Mouse (Mus musculus) liver, embryonic 15.5 days (tissue): ENCODE data around the gene Sez6l. TPM values are rescaled to one million over a fixed set of nuclear protein-coding genes. Genes with fewer than 3 reads are reported as not detected.

Source experiments
- ATAC-seq: fragments of 200-750 bp; cut with Nextera tagmentation; 2 replicates; pipeline ENCODE4 v1.8.0; 2017; ENCODE audit warnings: moderate number of reproducible peaks, mild to moderate bottlenecking, moderate library complexity; ENCODE audit not compliant: insufficient read depth
- H3K27ac ChIP-seq: fragments of 300-500 bp; sonication (generic); replicated peaks from 2 replicates; pipeline ENCODE4 v1.5.1; 2015; ENCODE audit warnings: mild to moderate bottlenecking, inconsistent platforms
- H3K27me3 ChIP-seq: fragments of 300-500 bp; sonication (generic); 2 replicates; pipeline ENCODE4 v1.6.1; 2015; ENCODE audit warnings: mild to moderate bottlenecking, inconsistent platforms
- H3K36me3 ChIP-seq: fragments of 300-500 bp; sonication (generic); replicated peaks from 2 replicates; pipeline ENCODE4 v1.6.1; 2015; ENCODE audit warnings: moderate library complexity, mild to moderate bottlenecking, inconsistent platforms
- H3K4me1 ChIP-seq: fragments of 300-500 bp; sonication (generic); replicated peaks from 2 replicates; pipeline ENCODE4 v1.6.1; 2015; ENCODE audit warnings: inconsistent platforms
- H3K4me2 ChIP-seq: fragments of 300-500 bp; sonication (generic); 2 replicates; pipeline ENCODE4 v1.6.1; 2015; ENCODE audit warnings: moderate library complexity, mild to moderate bottlenecking, inconsistent platforms
- H3K4me3 ChIP-seq: fragments of 300-500 bp; sonication (generic); replicated peaks from 2 replicates; pipeline ENCODE4 v1.5.1; 2015; ENCODE audit warnings: mild to moderate bottlenecking, inconsistent platforms
- H3K9ac ChIP-seq: fragments of 300-500 bp; sonication (generic); 2 replicates; pipeline ENCODE4 v1.6.1; 2015; ENCODE audit warnings: moderate library complexity, mild to moderate bottlenecking, inconsistent platforms
- H3K9me3 ChIP-seq: fragments of 300-500 bp; sonication (generic); replicated peaks from 2 replicates; pipeline ENCODE4 v1.6.1; 2016; ENCODE audit warnings: inconsistent platforms
- WGBS: fragments of 180-500 bp; shearing (Covaris S2); methylation state at CpG from one replicate; pipeline ENCODE4 v1.1.7; 2015; ENCODE audit warnings: mixed read lengths; ENCODE audit not compliant: insufficient replicate concordance; 5-methylcytosine and 5-hydroxymethylcytosine counted together
- polyA plus RNA-seq: library from polyadenylated mRNA; unstranded; fragments of >200 nt; fragmentation: Nextera tagmentation; extraction: Ambion mirVana; gene quantifications from 2 replicates; pipeline ENCODE4 v1.2.1, GENCODE M21; 2015

The Sez6l gene
- polyA plus RNA-seq, 1 experiment from 2014 or later = 0.07 TPM

- Histone ChIP-seq H3K27me3 (0 out of 2 replicates have a peak, but pooled peaks cover 14% of the 10 kb centered on the region), H3K27ac (no peak overlapping the region), H3K36me3 (no peaks in the 10 kb centered on the region), H3K4me3 (no peak overlapping the region), H3K4me2 (no peak overlapping the region), H3K4me1 (no peaks in the 10 kb centered on the region), H3K9ac (no peak overlapping the region), H3K9me3 (no peaks in the 10 kb centered on the region)
- ATAC-seq = no peak
- 63% methylated on average over 3 of the region's 3 CpGs for WGBS
Observed at GRCm38 (mm10) chr5:112516527-112516926, 60.5 kb downstream of the Sez6l start.

- no peaks in the 10 kb centered on the region for H3K36me3 ChIP-seq
- no peaks in the 10 kb centered on the region for H3K9me3 ChIP-seq
- 70% methylated on average over 8 of the region's 8 CpGs for WGBS
- no peak overlapping the region for H3K27ac ChIP-seq
- no peak overlapping the region for H3K4me3 ChIP-seq
- no peak for ATAC-seq
- H3K4me2 ChIP-seq = no peak overlapping the region
- no peaks in the 10 kb centered on the region for H3K4me1 ChIP-seq
- H3K27me3 ChIP-seq = no peaks in the 10 kb centered on the region
- H3K9ac ChIP-seq = no peak overlapping the region
Observed at GRCm38 (mm10) chr5:112510351-112510750, 66.6 kb downstream of the Sez6l start.

GRCm38 (mm10) chr5:112509916-112510315 is 67.1 kb downstream of the Sez6l start:
- Histone ChIP-seq H3K9ac (no peak overlapping the region), H3K4me1 (no peaks in the 10 kb centered on the region), H3K4me2 (no peak overlapping the region), H3K36me3 (no peaks in the 10 kb centered on the region), H3K27ac (no peak overlapping the region), H3K9me3 (no peaks in the 10 kb centered on the region), H3K4me3 (no peak overlapping the region), H3K27me3 (no peaks in the 10 kb centered on the region)
- WGBS = 53% methylated on average over 5 of the region's 5 CpGs
- no peak for ATAC-seq

GRCm38 (mm10) chr5:112505595-112505994 is 71.4 kb downstream of the Sez6l start:
- no peak for ATAC-seq
- Histone ChIP-seq H3K9me3 (no peaks in the 10 kb centered on the region), H3K9ac (no peak overlapping the region), H3K36me3 (no peaks in the 10 kb centered on the region), H3K27me3 (no peaks in the 10 kb centered on the region), H3K4me3 (no peak overlapping the region), H3K4me2 (no peak overlapping the region), H3K27ac (no peak overlapping the region), H3K4me1 (no peaks in the 10 kb centered on the region)
- WGBS = 46% methylated on average over 4 of the region's 4 CpGs

- no peak overlapping the region for H3K27ac ChIP-seq
- 50% methylated on average over 2 of the region's 2 CpGs for WGBS
- no peaks in the 10 kb centered on the region for H3K9me3 ChIP-seq
- no peak overlapping the region for H3K9ac ChIP-seq
- no peaks in the 10 kb centered on the region for H3K27me3 ChIP-seq
- no peaks in the 10 kb centered on the region for H3K36me3 ChIP-seq
- ATAC-seq = no peak
- peaks cover 16% of the 10 kb centered on the region for H3K4me1 ChIP-seq
- no peak overlapping the region for H3K4me2 ChIP-seq
- no peak overlapping the region for H3K4me3 ChIP-seq
Observed at GRCm38 (mm10) chr5:112501384-112501783, 75.6 kb downstream of the Sez6l start.

- H3K27ac ChIP-seq = no peak overlapping the region
- ATAC-seq = no peak
- 58% methylated on average over 8 of the region's 8 CpGs for WGBS
- no peaks in the 10 kb centered on the region for H3K36me3 ChIP-seq
- peaks cover 16% of the 10 kb centered on the region for H3K4me1 ChIP-seq
- H3K4me3 ChIP-seq = no peak overlapping the region
- no peak overlapping the region for H3K4me2 ChIP-seq
- H3K9me3 ChIP-seq = no peaks in the 10 kb centered on the region
- no peak overlapping the region for H3K9ac ChIP-seq
- no peaks in the 10 kb centered on the region for H3K27me3 ChIP-seq
Observed at GRCm38 (mm10) chr5:112499918-112500682, 76.9 kb downstream of the Sez6l start.

- ATAC-seq = peak; percentile 87
- Histone ChIP-seq H3K4me2 (peak overlapping the region; percentile 23; the same call in 1 of the 2 replicates), H3K27ac (peak overlapping the region; percentile 64; the same call in 1 of the 2 replicates), H3K9me3 (no peaks in the 10 kb centered on the region), H3K27me3 (no peaks in the 10 kb centered on the region), H3K9ac (no peak overlapping the region), H3K4me1 (peaks cover 16% of the 10 kb centered on the region), H3K36me3 (no peaks in the 10 kb centered on the region), H3K4me3 (no peak overlapping the region)
- 41% methylated on average over 13 of the region's 13 CpGs for WGBS
Observed at GRCm38 (mm10) chr5:112498921-112499917, 77.8 kb downstream of the Sez6l start.

GRCm38 (mm10) chr5:112496753-112497369 is 80.1 kb downstream of the Sez6l start:
- Histone ChIP-seq H3K36me3 (no peaks in the 10 kb centered on the region), H3K4me3 (no peak overlapping the region), H3K27ac (no peak overlapping the region), H3K27me3 (no peaks in the 10 kb centered on the region), H3K9ac (no peak overlapping the region), H3K4me1 (peaks cover 16% of the 10 kb centered on the region), H3K9me3 (no peaks in the 10 kb centered on the region), H3K4me2 (no peak overlapping the region)
- 64% methylated on average over 7 of the region's 7 CpGs for WGBS
- no peak for ATAC-seq

GRCm38 (mm10) chr5:112493492-112493891 is 83.5 kb downstream of the Sez6l start:
- Histone ChIP-seq H3K27me3 (no peaks in the 10 kb centered on the region), H3K9ac (no peak overlapping the region), H3K27ac (no peak overlapping the region), H3K36me3 (no peaks in the 10 kb centered on the region), H3K4me2 (no peak overlapping the region), H3K4me1 (peaks cover 5% of the 10 kb centered on the region; the same call in 1 of the 2 replicates), H3K9me3 (no peaks in the 10 kb centered on the region), H3K4me3 (no peak overlapping the region)
- ATAC-seq = no peak; the same call in 1 of the 2 replicates
- 31% methylated on average over 11 of the region's 11 CpGs for WGBS

GRCm38 (mm10) chr5:112491489-112491888 is 85.5 kb downstream of the Sez6l start:
- no peak overlapping the region for H3K4me3 ChIP-seq
- H3K9ac ChIP-seq = no peak overlapping the region
- H3K9me3 ChIP-seq = no peaks in the 10 kb centered on the region
- H3K4me2 ChIP-seq = no peak overlapping the region
- 43% methylated on average over 11 of the region's 11 CpGs for WGBS
- H3K27me3 ChIP-seq = no peaks in the 10 kb centered on the region
- H3K36me3 ChIP-seq = no peaks in the 10 kb centered on the region
- no peak for ATAC-seq
- peaks cover 16% of the 10 kb centered on the region for H3K4me1 ChIP-seq
- H3K27ac ChIP-seq = no peak overlapping the region
